Mouse (Mus musculus): ENCODE results near the gene Ascl3.

- TF ChIP-seq CTCF (IDR thresholded peaks at IDR 0.05; ENCODE audit: extremely low read depth, insufficient read depth, low read length) (no peak), POLR2A (IDR thresholded peaks at IDR 0.05; ENCODE audit: extremely low read depth, insufficient read depth, low read length) (no peak)
Measured at GRCm38 (mm10) chr7:109781087-109781469, 49.6 kb upstream of the Ascl3 start.
